Mouse (Mus musculus) erythroblast, embryonic 14.5 days (primary cell): ENCODE measurements around the gene Akain1.

ENCODE experiments used
- GATA1 ChIP-seq: IDR thresholded peaks from 2 replicates; pipeline ENCODE4 v1.6.1; 2012; ENCODE audit warnings: low read length, inconsistent platforms, mixed read lengths
- TAL1 ChIP-seq: IDR thresholded peaks from 3 replicates; pipeline ENCODE4 v1.6.1; 2012; ENCODE audit warnings: low read length, inconsistent platforms, mixed read lengths

- TF ChIP-seq GATA1 = no peak
- no peak for TF ChIP-seq TAL1
Measured at GRCm38 (mm10) chr17:69499441-69499840, 60.3 kb downstream of the Akain1 start.
